ENCODE assay signal across 16 mouse cellular contexts in genomic region chr5:125214064-125214463, GRCm38 (mm10).
"Had no signal": no experiment of that assay in that cellular context is flagged by ENCODE, and none has a peak within 500 bp of the region (broad histone marks: within the 10 kb centered on the region; RNA-seq: fewer than 3 reads in every experiment).

No protein-coding gene starts in this region.

- H3K4me3 ChIP-seq: kidney, embryonic 15.5 days; left cerebral cortex, adult 2 months; liver, embryonic 15.5 days; lung, embryonic 15.5 days; midbrain, embryonic 12.5 days had no signal

- H3K36me3 ChIP-seq: kidney, embryonic 15.5 days; liver, embryonic 15.5 days; lung, embryonic 15.5 days; midbrain, embryonic 12.5 days had no signal

- H3K9me3 ChIP-seq: kidney, embryonic 15.5 days; liver, embryonic 15.5 days; lung, embryonic 15.5 days; midbrain, embryonic 12.5 days had no signal

- DNase-seq: kidney, adult 11 months; kidney, adult 8-10 months; kidney, postnatal 10 days; kidney, postnatal 36 days; layer of hippocampus, postnatal 36 days; lung, adult 18-20 months; lung, postnatal 10 days; lung, postnatal 36 days; thymus, postnatal 25 days had no signal

- ATAC-seq: midbrain, embryonic 16.5 days had no signal

- H3K4me2 ChIP-seq: kidney, embryonic 15.5 days; liver, embryonic 11.5 days; liver, embryonic 15.5 days; lung, embryonic 15.5 days; midbrain, embryonic 12.5 days had no signal

- H3K27me3 ChIP-seq: lung, embryonic 15.5 days; midbrain, embryonic 12.5 days had no signal

- H3K9ac ChIP-seq: kidney, embryonic 15.5 days; liver, embryonic 15.5 days; lung, embryonic 15.5 days; midbrain, embryonic 12.5 days had no signal

- H3K27ac ChIP-seq: kidney, embryonic 15.5 days; left cerebral cortex, adult 2 months; liver, embryonic 15.5 days; lung, embryonic 15.5 days; midbrain, embryonic 12.5 days had no signal
